Mouse (Mus musculus) layer of hippocampus, adult 18-20 months (tissue): ENCODE measurements around the gene Gatb. TPM values are rescaled to one million over a fixed set of nuclear protein-coding genes. Genes with fewer than 3 reads are reported as not detected.

Experiments used
- DNase-seq, 2 experiments: peaks; one replicate each; pipeline ENCODE4 v3.0.0; 2022; ENCODE audit warnings: low spot score in 2 of 2
- total RNA-seq, 2 experiments: library from RNA; stranded (reverse); gene quantifications; 2 replicates each; pipeline ENCODE4 v1.2.3; 2021

Gene Gatb
- total RNA-seq, 2 experiments from 2014 or later: 22.3 to 22.7 TPM

GRCm38 (mm10) chr3:85703141-85703882, 129.4 kb downstream of the Gatb start:
- no peak for DNase-seq

Other genes starting within 250 kb of the Gatb start
- 10 to 100 TPM; 10.1 to 10.5 TPM for gene Fam160a1, start 243.2 kb downstream of the Gatb start, total RNA-seq